Mouse (Mus musculus) thymus, postnatal 10 days (tissue): Measurements from ENCODE around the gene Mettl7a3.

Experiments
- DNase-seq, 2 experiments: peaks; one replicate each; pipeline ENCODE4 v3.0.0; 2021; ENCODE audit warnings: low spot score in 2 of 2

The Mettl7a3 gene

DNA sequence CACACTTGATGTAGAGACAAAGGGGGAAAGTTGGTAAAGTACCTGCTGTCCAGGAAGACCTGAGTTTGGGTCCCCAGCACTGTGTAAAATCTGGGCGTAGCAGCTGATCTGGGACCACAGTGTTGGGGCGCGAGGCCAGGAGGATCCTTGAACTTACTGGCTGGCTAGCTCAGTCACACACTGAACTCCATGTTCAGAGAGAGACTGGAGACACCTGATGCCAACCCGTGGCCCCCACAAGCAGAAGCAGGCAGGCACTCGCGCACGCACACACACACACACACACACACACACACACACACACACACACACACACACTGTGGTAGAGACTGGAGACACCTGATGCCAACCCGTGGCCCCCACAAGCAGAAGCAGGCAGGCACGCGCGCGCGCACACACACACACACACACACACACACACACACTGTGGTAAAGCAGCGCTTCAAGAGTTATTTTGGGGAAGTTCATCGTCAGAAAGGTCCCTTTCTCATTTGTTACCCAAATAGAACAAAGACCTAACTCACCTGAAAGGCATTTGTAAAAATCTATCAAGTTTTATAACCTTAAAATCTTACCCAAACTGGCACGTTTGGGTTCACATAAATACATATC, 53.6 kb downstream of the Mettl7a3 start:
- DNase-seq: peak; percentile 13 to 26

DNA sequence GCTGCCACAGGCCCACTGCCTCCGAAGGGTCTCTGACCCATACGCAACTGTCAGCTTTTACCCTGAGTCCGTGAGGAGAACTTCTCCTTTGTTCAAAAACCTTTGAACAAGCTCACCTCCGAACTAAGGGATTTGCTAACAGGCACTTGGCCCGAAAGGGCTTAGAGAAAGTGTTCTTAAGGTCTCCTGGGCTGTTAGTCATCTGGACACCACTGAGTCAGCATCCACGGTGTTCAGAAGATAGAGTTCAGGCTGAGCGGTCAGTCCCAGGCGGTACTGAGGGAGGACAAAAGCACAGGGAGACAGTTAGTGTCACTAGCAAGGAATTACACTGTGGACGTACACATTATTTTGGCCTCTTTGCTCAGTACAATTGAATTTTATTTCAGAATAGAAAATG, 54.2 kb downstream of the Mettl7a3 start:
- DNase-seq: no peak
